Mouse (Mus musculus) T-helper 17 cell (primary cell): ENCODE measurements at regions not wholly inside any gene's neighbourhood (a gene's known extent, or its start where the extent isn't known, plus 50 kb on each side); places are given as distances from the start of the nearest gene placed in this dataset.

Experiments
- in situ Hi-C, 2 experiments: fragments of 300-600 bp; cut with MboI, MseI; formaldehyde crosslinking; loops; 1 replicate in 1 of 2; 2 replicates in 1 of 2; pipeline ENCODE4 v1.15.1; 2025; ENCODE audit warnings: high pct_unique_total_duplicates in 2 of 2

DNA sequence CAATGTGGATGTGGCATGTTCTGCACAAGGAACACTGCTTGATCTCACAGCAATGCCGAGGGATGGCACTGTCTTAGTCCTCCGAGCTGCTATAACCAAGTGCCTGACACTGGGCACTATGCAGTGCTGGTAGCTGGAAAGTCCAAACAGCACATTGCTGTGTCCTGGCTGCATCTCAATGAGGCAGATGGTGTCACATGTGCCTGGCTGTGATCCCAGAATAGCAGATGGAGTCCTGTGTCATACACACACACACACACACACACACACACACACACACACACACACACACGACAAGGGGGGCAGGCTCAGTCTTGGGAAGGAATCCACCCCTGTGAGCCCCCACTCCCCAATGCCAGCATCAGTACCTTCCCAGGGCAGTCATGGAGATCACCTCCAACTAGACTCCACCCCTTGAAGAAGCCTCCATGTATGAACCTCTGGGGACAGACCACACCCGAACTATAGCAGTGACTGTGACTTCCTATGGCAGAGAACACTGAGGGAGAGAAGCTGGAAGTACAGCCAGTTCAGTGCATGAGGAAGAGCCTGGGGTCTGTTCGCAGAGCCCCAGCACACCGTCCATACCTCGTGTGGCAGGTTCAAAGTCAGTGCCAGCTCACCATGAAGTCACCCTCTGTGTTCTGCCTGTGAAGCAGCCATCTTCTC lies 160.3 kb downstream of the Cryba4 start:
- in situ Hi-C loops, result no loop called here

DNA sequence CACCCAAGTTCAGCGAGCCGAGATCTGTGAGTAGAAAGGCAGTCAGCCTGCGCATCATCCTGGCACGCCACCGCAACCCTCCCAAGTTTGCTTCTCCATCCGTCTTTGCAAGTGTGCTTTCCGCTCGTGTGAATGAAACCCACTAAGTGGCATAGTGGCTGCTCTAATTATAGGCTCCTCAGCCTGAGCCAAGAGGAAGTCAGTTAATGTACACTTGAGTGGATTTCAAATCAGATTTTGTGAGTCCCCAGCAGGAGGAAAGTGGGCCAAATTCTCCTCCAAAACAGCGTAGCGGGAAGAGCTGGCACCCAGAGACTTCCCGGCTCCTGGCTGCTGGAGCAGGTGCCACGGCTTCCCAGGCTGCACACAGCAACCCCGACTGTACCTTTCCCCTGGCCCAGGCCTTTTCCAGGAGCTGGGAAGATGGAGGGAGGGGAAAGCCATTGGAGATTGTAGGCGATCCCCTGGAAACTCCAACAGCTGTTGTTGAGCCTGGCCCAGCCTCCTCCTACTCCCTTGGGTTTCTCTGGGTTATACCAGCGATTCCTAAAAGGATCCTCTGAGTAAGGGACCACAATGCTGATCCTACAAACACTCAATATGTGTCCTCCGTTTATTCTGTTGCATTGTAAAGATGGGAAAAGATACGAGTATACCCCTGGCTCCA lies 158.3 kb downstream of the Cryba4 start:
- in situ Hi-C loops, result no loop called here

DNA sequence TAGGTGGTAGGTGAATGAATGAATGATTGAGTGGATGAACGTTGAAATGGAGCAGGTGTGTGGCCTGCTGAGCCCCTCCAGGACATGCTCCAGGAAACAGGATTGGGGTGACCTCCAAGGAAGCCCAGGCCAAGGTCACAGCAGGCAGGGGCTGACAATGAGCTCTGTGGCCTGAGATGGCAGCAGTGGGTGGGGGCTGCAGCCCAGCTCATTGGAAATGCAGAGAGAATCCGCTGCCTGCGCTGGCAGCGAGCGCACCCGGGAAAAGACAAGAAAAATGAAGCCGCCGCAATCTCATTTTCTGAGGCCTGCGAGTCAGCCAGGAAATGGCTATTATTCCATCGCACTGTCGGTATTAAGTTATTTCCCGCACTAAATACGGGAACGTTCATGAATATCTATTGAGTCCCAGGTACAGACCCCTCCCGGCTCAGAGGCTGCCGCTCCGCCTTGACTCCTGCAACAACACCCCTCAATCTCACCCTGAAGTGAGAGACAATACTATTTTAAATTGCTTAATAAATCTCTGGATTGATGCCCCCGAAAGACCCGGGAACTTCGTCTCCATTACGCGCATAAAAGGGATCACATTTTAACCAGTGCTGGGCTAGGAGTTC lies 153.7 kb downstream of the Cryba4 start:
- in situ Hi-C loops, result no loop called here

DNA sequence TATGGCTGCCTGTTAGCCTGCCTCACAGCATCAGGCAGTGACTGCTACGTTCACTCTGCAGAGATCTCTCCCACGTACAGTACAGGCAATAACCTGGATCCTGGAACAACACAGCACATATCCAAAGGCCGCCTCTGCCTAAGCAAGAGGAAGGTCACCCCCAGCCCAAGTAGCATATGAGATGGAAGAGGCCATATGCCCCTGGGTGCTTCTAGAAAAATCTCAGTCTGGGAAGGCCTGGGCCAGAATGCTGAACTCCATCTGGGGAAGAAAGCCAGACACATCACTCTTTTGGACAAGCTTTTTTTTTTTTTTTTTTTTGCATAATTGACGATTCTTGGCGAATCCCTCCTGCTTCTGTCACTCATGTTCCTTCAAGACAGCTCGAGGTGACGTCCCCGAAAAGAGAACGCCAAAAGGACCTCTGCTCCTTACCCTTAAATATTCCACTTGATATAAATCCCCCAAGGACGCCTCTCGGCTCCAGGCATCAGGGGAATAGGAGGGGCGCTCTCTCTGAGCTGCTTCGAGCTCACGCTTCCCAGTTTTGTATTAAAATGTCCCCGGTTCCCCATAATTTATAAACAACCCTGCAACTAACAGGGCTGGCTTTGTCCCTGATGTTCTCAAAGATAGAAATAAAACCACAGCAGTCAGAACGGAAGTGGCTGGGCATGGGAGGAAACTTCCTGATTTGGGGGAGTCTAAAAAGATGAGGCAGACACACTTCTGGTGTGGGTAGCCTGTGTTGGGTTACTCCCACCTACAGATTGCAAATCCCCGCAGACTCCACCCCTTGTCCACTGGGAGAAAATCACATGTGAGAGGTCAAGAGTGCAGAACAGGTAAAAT lies 150.4 kb downstream of the Cryba4 start:
- in situ Hi-C loops, result no loop called here

DNA sequence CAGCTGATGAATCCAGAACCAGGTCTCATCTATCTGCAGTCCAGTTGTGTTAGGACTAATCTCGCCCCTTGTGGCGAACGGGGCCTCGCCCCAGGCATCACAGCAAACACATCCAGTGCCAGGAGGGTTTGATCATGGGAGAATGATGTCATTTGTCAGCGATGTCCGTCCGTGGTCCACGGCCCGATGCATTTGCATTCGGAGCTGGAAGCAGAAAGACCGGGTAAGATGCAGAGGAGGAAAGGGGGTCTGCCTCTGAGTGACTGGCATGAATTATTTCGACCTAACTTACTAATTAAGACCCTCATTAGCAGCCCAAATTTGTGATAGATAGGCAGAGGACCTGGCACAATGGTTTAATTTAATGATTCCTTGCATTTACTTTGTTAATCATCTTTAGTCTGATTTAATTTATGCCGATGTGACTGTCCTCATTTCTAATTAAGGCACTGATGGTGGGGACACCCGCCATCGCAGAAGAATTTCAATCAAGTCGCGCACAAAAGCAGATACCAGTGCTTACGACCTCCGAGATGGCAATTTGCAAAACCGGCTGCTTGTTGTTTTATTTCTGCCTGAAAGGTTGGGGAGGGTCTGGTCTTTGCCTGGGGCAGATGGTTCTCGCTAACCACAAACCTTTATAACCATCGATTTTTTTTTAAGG lies 141.9 kb downstream of the Cryba4 start:
- in situ Hi-C loops, result no loop called here

DNA sequence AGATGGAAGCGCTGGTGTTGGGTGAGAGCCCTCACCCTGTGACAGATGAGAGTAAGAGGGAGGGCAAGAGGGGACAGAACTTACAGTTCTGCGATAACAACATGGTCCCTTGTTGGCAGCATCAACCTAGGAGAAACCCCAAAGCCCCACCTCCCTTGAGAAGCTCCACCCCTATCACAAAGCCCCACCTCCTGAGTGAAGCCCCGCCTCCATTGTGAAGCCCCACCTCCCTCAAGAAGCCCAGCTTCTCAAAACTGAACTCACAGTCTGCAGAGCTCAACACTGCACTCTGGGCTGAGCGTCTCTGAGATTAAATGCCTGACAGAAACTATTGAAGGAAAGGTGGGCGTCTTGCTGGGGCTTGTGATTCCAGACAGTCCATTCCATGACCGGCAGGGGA lies 131.6 kb downstream of the Cryba4 start:
- in situ Hi-C loops, result no loop called here

DNA sequence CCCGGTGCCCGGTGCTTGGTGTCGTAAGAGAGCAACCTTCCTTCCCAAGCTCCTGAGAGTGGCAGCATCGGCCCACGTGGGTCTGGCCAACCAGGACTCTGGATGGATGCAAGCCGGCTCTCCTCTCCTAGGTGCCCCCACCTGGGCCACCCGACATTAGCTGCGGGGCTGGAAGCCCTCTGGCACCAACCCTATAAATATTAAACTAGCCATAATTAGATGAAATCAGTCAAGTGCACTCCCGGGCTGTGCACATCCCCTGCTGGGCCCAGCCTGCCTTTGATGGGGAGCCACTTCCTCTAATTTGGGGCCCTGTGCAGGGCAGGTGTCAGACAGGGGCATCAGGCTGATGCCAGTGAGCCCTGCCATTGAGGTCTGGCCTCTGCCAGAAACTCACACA lies 130.8 kb downstream of the Cryba4 start:
- in situ Hi-C loops, result no loop called here

DNA sequence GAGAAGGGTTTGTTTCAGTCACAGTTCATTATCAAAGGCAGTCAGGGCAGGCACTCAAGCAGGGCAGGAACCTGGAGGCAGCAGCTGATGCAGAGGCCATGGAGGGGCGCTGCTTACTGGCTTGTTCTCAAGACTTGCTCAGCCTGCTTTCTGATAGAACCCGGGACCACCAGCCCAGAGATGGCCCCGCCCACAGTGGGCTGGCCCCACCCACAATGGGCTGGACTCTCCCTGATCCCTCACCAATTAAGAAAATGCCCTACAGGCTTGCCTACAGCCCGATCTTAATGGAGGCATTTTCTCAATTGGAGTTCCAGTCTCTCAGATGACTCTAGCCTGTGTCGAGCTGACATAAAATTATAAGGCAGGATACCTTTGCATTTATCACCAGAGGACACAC lies 129.7 kb downstream of the Cryba4 start:
- in situ Hi-C loops, result no loop called here

DNA sequence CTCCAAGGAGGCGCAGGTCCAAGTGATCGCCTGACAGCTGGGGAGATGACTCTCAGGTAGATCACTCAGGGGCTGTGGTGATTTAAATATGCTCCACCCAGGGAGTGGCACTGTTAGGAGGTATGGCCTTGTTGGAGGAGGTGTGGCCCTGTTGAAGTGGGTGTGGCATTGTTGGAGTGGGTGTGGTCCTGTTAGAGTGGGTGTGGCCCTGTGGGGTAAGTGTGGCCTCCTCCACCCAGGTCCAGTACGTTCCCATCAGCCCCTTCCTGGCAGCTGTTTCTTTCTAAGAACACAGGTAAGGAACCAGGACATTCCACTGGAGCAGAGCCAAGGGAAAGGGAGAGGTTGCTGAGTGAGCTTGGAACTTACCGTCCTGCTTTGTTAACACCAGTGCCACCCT lies 125.1 kb downstream of the Cryba4 start:
- in situ Hi-C loops, result loop anchor here in 1 of 2 experiments (25.0 kb wide), 1 partner anchor 990 kb away; no protein-coding TSS in a partner anchor

DNA sequence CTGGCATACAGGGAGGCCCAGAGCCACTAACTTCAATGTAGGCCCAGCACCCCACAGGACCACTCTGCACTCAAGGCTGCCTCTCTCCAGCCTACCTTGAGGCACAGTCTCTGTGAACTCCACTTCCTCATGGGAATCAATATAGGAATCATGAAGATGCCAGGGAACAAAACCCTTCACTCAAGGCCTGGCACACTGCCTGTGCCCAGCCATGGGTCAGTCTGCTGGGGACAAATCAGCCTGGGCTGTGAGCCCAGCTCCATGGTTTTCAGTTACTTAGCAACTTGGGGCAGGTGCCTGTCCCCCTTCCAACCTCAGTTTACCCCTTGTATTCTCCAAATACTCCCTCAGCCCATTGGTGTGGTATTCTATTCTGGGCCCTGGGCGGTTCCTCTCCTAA lies 119.6 kb downstream of the Cryba4 start:
- in situ Hi-C loops, result loop anchor here in 1 of 2 experiments (25.0 kb wide), 1 partner anchor 995 kb away; no protein-coding TSS in a partner anchor

DNA sequence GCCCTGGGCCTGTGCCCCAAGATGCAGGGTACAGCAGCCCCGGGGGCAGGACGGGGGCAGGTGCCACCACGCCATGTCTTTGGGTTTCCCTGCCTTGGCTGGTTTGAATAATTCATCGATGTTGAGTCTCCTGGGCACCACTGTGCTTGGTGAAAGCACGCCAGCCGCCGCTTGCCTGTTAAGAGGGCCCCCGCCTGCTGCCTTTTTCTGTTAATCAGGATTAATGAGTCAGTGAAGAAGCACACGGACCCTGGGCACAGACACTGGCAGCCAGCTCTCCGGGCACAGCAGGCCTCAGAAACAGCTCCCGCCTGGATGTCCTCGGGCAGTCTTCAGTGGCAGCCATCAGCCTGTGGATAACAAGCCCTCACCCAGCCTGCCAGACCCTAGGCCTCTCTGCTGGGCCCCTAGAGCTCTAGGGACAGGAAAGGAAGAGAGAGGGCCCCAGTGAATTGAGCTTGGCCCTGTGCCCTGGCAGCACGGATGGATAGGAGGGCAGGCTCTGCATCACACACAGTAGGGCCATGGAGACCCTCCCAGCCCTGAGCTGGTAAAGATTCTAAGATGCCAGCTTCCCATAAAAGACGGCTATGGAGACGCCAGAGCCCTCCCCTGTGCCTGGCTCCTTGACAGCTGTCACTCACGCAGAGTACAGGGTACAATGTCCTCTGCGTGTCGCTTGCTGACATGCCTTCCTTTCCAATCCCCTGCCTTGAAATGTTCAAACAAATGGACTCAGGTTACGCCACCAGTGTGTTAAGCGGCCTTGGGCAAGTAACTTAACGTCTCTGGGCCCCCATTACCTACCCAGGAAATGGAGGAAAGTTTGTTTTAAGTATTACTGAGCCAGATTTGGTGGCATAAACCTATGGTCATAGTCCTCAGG lies 118.4 kb downstream of the Cryba4 start:
- in situ Hi-C loops, result loop anchor here in 1 of 2 experiments (25.0 kb wide), 1 partner anchor 997 kb away; no protein-coding TSS in a partner anchor

DNA sequence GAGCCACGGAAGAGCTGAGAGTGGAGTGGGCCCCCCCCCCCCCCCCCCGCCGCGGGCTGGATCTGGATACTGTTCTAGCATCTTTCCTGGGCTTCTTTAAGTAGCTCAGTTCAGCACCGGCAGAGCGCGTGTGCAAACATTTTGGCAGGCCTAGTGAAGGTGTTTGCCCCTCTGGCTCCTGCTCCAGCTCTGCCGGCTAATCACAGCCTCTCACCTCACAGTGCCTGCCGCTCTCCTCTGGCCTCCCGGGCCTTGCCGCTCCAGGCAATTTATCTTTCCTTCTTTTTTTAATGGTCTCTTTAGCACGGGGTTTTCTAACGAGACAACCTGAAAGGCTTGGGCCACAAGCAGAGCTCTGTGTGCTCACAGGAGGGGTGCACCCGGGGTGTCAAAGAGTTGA lies 115.7 kb downstream of the Cryba4 start:
- in situ Hi-C loops, result loop anchor here in 1 of 2 experiments (25.0 kb wide), 1 partner anchor 999 kb away; no protein-coding TSS in a partner anchor

DNA sequence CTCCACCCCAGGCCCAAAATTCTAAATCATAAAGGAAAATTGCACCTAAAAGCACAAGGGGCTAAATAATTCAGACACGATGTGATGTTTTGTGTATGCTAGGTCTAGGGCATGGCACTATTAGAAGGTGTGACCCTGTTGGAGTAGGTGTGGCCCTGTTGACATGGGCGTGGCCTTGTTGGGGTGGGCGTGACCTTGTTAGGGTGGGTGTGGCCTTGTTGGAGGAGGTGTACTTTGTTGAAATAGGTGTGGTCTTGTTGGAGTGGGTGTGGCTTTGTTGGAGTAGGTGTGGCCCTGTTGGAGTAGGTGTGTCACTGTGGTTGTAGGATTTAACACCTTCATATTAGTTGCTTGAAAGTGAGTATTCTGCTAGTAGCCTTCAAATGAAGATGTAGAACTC lies 114.1 kb downstream of the Cryba4 start:
- in situ Hi-C loops, result loop anchor here in 1 of 2 experiments (25.0 kb wide), 1 partner anchor 1001 kb away; no protein-coding TSS in a partner anchor

DNA sequence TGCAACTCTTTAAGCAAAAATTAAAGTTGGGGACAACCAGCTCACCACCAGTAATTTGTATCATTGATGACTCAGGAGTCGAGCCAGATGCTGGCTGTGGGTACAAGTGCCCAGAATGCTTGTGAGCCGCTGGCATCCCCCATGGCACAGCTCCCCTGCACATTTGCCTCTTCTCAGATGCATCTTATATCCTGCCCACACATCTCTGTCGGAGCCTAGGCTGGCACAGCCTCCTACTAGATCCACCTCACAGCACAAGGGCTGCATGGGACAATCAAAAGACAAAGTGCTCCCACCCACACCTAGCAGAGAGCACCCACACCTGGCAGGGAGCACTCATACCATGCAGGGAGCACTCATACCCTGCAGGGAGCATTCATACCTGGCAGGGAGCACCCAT lies 109.6 kb downstream of the Cryba4 start:
- in situ Hi-C loops, result loop anchor here in 1 of 2 experiments (25.0 kb wide), 1 partner anchor 1005 kb away; no protein-coding TSS in a partner anchor

DNA sequence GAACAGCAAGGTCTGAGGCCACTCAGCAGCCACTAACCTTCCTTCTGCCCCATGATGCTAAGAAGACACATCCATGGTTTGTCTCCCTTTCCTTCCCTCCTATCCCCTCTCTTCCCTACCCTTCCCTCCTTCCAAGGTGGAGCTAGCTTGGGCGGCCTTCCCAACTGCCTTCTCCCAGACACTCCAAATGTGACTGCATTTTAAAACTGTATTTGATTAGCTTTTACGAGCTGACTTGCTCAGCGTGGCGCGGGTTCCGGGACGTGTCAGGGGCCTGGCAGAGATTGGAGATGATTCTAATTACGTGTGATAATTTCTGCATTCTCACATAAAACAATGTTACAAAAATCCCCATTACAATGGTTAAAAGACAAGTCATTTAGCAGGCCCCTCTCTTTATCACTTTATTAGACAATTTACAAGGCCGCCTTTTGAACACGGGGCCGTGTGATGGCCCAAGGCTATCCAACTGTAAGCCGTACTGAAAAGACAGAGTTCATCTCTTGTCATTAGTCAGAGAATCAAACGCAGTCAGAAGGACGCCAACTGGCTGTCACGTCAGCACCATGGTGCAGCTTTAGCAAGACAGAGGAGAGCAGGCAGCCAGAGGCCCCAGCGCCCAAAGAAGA lies 108.2 kb downstream of the Cryba4 start:
- in situ Hi-C loops, result loop anchor here in 1 of 2 experiments (25.0 kb wide), 1 partner anchor 1007 kb away; no protein-coding TSS in a partner anchor

DNA sequence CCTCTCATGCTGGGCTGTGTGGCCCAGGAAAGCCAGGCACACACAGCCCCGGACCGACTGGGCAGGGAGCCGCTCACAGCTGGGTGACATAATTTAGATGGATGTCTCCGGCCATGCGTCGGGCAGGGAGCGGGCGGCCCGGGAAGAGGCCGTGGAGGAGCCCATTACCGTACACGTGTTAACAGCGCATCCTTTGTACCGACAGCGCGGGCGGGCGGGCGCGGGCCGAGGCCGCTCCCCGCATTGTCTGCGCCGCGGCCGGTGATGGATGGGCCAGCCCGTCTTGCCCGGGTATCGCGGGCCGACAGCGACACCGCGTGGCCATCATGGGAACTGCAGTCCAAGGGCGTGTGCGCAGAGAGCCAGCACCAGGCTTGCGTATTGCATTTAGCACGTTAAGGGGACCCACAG lies 98.6 kb downstream of the Cryba4 start:
- in situ Hi-C loops, result loop anchor here in 1 of 2 experiments (10.0 to 25.0 kb wide), 2 partner anchors 419 to 741 kb away; partner anchors contain the start of genes Gm26897 and Mn1

DNA sequence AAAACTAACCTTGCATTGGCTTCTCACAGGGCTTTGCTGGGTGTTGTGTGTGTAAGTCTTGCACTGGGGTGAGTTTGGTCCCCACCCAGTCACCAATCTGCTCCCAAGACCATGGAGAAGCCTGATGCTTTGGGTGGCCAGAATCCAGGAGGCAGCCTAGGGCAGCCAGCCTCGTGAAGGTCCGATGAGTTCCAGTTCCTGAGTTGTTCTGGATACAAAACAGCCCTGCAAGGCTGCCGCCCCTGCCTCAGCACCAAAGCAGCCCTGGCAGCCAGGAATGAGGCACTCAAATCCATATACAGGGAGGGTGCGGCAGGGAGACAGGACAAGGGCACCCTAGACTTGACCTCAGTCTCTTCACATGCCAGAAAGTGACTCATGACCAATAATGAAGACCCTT lies 97.7 kb downstream of the Cryba4 start:
- in situ Hi-C loops, result loop anchor here (5.0 to 25.0 kb wide), 3 partner anchors 232 to 742 kb away; partner anchors contain the start of genes Gm26897 (in 1 of the 2) and Mn1 (in 1 of the 2)

DNA sequence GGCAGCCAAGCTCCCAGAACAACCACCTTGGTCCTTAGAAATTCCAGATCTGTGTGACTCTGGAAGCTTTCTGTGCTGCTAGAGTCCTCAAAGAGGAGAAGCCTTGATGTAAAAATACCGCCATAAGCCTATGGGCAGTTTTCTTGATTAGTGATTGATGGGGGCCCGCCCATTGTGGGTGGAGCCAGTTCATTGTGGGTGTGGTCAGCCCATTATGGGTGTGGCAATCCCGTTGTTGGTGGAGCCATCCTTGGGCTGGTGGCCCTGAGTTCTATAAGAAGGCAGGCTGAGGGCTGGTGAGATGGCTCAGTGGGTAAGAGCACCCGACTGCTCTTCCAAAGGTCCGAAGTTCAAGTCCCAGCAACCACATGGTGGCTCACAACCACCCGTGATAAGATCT lies 97.3 kb downstream of the Cryba4 start:
- in situ Hi-C loops, result loop anchor here (5.0 to 25.0 kb wide), 3 partner anchors 233 to 743 kb away; partner anchors contain the start of genes Gm26897 (in 1 of the 2) and Mn1 (in 1 of the 2)

DNA sequence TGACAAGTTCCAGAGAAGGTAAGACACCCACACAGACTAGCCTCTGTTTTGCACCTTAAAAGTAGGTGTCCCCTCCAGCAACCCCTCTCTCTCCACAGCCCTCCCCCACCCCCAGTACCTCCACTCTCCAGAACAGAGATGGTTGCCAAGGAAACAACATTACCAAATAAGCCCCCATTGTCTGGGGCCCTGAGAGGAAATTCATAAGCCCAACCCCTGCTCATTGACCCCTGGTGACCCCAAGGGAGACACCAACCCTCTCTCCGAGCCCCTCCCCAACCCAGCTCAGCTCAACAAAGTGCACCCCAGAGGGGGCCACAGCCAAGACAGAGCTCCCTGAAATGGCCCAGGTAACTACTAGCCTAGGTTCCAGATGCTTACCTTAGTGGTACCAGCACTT lies 96.3 kb downstream of the Cryba4 start:
- in situ Hi-C loops, result loop anchor here (5.0 to 25.0 kb wide), 3 partner anchors 234 to 744 kb away; partner anchors contain the start of genes Gm26897 (in 1 of the 2) and Mn1 (in 1 of the 2)
